Mouse (Mus musculus) B cell, adult 62 days (primary cell): ENCODE data around the gene Rwdd3. TPM values are rescaled to one million over a fixed set of nuclear protein-coding genes. Genes with fewer than 3 reads are reported as not detected.

Experiments
- total RNA-seq: library from RNA; stranded (reverse); gene quantifications from 4 replicates; pipeline ENCODE4 v1.2.4, GENCODE M21; 2023

The Rwdd3 gene
- total RNA-seq = 10.4 to 17.3 TPM (median 13.7 TPM) in 4 replicates

GRCm38 (mm10) chr3:121171243-121171871, at the start of gene Rwdd3:
Rwdd3 (minus strand) TSS chr3:121171695.

Other genes with a start within 250 kb of the Rwdd3 start
- not detected in 4 replicates for gene Tmem56, start 111.4 kb upstream of the Rwdd3 start, total RNA-seq
- 10.1 to 16.4 TPM (median 12.9 TPM) in 4 replicates for gene Alg14, start 120.1 kb upstream of the Rwdd3 start, total RNA-seq